Mouse (Mus musculus) heart, adult 9 months (tissue): Measurements from ENCODE around the gene Mypn.

Experiments
- DNase-seq, 2 experiments: peaks; one replicate each; pipeline ENCODE4 v3.0.0; 2022; ENCODE audit warnings: low spot score in 2 of 2

The Mypn gene

DNA sequence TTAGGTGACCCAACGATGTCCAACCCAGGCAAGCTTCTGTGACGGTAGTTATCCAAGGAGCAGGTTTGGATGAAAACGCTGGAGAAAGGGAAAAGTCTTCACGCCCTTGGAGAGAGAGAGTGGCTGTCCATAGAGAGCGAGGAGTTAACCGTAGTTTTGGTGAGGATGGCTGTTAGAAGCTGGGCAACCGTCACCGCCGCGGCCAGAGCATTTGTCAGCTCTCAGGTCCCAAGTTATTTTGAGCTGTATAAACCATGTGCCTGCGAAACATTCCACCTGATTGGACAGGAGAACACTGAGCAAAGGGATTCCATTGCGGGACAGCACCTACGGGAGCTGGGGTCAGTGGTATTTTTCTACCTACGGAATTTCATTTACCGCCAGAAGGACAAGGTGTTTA lies at the start of gene Mypn:
Gene Mypn, minus strand, starts transcription at position 225 of the 400 bp plus-strand sequence.
- peak; percentile 39 to 59 for DNase-seq

DNA sequence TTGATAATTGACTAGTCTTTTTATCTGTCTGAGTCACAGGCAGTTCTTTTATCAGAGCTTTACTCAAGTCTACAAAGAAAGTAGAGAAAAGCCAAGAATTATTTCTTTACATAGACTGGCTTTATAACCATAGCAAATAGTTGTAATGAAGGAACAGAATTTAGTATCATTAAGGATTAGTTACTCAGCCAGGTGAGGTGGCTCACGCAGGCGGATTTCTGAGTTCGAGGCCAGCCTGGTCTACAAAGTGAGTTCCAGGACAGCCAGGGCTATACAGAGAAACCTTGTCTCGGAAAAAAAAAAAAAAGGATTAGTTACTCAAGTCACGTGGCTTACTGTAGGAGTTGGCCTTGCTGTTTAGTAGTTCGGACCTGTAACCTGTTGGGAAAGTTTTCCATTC lies 44.7 kb upstream of the Mypn start:
- DNase-seq = no peak

DNA sequence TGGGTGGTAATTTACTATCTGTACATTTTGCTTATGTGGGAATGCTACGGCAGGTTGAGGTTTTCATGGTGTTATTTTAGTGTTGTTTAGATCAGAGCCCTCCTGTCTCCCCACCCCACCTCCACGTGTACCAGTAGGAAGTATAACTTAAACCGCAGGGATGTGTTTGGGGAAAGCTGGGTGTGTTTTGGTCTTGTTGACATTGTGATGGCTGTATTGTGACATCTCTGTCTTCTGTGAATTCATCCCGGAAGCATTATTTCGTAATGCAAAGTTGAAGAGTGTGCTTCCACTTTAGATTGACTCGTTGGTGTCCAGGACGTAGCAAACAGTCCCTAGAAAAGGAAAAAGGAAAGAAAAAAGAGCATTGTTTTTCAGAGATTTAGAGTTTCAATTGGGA lies 43.7 kb upstream of the Mypn start:
- DNase-seq = no peak

DNA sequence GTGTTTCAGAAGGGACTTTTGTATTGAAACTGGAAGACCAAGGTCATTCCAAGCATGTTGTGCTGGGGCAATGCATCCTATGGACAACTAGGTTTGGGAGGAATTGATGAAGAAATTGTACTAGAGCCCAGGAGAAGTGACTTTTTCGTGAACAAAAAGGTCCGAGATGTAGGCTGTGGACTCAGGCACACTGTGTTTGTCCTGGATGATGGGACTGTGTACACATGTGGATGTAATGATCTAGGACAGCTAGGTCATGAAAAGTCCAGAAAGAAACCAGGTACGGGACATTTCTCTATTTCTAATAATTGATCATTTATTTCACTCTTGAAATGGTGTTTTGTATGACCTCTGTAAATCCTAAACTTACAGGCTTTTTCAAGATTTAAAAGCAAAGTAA lies 42.1 kb upstream of the Mypn start:
- DNase-seq = no peak

DNA sequence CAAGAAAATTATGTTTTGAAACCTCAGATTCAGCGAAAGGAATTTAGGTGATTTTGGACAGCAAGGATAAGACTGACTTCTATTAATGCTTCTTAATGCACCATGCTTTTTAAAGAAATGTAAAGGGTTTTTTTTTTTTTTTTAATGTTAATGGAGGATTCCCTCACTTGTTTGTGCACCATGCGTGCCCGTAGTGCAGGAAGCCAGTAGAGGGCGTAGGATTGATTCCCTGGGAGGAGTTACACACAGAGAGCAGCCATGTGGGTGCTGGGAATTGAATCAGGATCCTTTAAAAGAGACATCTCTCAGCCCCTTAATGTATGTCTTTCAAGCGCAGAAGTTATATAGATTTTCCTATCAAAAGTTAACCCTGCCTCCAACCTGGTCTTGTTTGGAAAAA lies 41.0 kb upstream of the Mypn start:
- DNase-seq = no peak

DNA sequence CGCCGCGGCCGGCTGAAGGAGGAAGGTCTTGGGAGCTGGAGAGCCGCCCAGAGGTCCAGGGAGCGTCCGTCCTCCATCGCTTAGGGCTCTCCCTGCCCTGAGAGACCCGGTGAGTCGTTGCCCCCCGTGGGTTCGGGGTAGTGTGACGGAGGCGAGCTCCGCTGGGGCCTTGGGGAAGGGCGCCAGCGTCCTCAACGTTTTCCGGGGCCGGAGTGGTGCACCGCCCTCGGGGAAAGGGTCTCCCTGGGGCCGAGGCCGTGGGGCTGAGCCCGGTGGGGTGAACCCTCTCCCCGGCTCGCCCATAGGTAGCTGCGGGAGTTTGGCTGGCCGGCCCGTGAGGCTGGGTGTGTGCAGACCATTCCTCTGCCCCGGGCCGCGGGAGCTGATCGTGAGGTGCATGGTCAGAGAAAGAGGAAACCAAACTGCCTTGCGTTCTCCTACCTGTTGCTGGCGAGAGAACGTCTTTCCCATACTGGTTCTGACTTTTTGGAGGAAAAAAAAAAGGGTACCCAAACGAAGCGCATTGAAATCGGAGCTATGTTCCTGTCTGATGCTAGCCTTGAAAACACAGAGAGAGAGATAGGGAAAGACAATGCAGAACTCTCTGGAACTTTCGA lies 40.4 kb upstream of the Mypn start:
- DNase-seq = no peak

DNA sequence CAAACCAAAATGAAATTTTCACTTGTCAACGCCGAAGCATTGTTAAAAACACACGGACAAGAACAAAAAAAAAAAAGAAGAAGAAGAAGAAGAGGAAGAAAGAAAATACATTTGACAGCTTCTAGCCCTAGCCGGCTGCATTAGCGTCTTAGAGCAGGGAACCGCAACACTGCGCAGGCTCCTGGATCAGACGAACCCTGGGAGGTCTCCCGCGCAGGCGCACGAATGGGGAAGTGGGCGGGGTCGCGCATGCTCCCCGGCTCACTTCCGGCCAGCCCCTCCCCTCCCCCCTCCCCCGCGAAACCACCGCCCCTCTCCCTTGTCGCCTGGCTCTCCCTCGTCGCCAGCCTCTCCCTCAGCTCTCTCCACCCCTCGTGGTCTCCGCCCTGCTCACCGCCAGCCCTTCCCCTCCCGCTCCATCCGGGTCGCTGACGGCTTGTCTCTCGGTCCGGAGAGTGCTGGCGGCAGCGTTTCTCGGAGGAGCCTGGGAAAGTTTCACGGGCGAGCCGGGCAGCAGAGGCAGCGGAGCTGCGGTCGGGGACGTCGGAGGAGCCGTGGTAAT lies 39.8 kb upstream of the Mypn start, which contains the start of gene Herc4:
Gene Herc4, plus strand, starts transcription at position 318 of the 562 bp plus-strand sequence.
- DNase-seq = peak; percentile 93 to 96

DNA sequence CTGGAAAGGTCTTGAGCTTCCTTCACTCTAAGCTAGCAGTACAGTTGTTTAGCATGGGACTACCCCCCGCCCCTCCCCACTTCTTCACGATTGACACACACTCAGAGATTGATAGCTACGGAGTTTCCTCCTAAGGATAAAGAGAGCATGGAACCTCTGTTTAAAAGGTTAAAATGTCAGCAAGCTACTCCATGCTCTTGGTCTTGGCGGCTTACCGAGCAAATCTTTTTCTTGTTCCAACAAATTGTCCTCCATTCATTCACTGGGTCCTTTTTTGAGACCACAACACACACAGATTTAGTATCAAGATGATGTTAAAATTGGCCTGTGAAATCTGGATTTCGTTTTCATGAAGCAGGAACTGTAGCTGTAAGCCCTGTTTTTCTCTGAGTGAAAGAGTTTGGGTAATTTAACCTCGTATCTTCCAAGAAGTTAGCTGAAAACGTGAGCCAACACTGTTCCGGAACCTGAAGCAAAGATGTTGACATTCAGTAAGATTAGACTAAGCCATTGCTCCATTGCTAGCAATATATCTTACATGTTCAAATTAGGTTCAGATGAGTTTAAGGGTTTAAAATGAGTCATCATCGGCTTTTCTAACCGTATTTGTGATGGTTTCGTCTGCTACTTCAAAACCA lies 39.2 kb upstream of the Mypn start:
- DNase-seq = no peak

DNA sequence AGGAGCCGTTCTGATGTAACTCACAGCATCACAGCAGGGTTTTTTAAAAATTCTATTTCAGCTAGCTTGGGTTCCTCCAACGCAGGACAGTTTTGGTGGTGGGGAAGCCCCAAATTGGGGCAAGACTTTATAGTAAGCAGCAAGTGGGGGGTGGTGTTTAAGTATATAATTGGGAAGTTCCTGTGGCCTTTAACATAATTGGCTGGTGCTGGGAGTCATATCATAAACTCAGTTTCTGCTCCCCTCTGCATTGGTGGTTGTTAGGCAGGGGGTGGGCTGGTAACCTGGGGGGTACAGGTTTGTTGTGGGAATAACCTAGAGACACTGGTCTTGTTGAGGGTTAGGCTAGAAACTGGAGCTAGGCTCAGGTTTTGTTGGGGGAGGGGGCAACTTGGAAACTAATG lies 37.1 kb upstream of the Mypn start:
- DNase-seq = no peak

DNA sequence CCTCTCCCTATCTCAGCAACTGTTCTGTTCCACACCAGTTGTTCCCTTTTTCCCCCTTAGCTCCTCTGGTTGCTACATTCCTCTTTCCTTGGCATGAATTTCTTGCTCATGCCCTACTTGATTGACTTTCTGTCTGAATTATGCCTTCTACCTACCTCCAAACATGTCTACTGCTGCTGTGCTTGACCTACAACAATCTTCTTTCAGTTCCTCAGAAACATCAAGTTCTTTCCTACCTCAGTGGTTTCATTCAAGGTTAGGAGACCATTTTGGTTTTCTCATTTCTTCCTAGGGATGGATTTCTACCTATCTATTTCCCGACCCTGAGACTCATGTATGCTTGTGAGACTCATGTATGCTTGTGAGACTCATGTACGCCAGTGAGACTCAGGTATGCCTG lies 36.1 kb upstream of the Mypn start:
- no peak for DNase-seq

DNA sequence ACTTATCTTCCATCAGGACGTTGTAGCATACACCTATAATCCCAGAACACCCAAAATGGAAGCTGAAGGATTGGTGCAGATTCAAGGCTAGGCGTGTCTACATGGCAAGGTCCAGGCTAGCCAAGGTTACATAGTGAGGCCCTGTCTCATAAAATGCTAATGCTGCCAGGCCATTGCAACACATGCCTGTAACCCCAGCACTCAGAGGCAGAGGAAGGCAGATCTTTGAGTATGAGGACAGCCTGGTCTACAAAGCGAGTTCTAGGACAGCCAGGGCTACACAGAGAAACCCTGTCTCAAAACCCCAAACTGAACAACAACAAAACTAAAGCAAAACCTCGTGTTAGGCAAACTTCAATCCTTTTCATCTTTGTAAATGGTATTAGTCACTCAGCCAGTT lies 34.3 kb upstream of the Mypn start:
- no peak for DNase-seq

DNA sequence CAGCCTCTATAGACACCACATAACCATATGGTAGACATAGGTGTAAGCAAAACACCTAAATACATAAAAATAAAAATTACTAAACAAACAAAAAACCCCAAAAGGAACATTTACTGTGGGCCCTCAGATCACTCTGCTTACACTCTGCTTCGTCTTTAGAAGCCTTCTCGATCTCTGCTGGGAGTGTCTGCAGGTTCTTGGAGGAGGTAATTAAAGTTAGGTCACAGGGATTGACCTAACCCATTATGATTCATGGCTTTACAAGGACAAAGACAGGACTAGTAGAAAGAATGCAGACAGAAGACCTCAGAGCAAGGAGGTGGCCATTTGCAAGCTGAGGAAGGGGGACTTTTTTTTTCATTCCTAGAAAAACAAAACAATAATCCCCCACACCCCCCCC lies 33.5 kb upstream of the Mypn start:
- DNase-seq = no peak

DNA sequence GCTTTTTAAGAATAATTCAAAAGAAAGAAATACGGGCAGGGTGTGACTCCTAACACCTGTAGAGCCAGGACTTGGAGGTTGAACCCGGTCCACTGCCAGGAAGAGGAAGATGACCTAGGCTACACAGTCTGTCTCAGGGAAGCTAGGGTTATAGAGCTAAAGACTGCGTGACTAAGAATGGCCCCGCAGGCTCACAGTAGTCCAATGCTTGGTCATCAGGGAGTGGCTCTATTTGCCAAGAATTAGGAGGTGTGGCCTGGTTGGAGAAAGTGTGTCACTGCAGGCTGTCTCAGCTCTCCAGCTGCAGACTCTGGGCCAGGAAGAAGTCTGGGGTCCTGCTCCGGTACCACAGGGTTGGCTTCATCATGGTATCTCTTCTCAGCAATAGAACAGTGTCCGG lies 32.9 kb upstream of the Mypn start:
- DNase-seq = no peak

DNA sequence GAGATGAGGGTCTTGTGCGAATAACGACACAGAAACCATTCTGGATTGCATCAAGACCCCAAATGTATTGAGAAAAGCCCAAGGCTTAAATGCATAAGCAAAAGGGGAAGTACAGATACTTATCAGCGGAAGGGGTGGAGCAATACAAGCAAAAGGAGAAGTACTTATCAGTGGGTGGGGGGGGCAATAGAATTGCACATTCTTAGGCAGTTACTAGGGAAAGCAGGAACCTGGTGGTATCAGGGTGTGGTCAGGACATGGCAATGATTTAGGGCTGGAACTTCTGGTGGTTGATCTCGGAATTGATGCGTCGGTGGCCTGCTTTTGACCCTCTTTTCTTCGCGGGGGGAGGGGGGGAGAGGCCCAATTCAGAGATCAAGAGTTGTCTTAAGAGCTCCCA lies 32.1 kb upstream of the Mypn start:
- no peak for DNase-seq

DNA sequence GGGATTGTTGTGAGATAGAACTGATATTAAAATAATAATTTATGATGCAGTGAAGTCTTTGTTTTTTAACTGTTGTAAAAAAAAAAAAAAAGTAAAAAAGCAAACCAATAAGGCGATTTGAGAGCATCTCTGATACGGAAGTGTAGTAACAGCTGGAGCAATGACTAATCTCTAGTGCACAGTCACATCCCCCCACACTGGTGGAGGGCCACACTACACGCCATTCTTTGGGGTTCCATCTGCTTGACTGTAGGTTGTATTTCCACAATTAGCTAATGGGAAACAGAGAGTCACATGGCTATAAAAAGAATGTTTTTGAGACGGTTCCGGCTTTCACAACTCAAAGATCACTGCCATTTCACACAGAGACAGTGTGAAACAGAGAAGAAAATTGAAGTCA lies 30.4 kb upstream of the Mypn start:
- no peak for DNase-seq

DNA sequence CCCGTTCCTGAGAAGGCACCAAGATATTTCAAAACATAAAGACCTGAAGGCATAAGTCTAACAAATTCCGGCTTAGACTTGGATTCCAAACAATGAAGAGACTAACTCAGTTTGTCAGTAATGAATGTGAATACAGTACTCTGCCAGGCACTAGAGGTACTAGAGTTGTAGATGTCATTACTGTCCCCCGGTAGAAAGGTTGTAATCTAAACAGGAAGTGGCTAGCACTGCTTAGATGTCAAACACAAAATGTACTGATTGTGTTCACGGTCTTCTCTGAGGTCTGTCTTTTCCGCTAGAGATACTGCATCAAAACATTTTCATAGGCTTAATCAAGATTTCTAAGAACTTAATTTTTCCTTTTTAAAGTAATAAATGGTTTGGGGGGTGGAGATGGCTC lies 27.9 kb upstream of the Mypn start:
- DNase-seq = no peak

DNA sequence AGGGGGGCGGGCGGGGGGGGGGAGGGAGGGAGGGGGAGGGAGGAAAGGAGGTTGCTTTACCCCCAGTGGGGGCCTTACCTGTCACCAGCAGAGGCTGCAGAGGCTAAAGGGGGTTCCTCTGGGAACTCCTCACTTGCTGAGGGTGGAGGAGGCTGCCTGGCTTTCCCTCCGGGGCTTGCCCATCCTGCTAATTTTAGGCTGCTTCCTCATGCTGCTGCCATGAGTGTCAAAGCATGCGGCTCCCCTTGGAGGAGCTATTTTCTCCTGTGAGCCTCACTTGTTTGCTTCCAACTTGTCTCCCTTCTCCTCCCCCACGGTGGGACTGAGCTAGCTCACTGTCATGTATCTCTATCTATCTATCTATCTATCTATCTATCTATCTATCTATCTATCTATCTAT lies 27.1 kb upstream of the Mypn start:
- DNase-seq = peak; percentile 41

DNA sequence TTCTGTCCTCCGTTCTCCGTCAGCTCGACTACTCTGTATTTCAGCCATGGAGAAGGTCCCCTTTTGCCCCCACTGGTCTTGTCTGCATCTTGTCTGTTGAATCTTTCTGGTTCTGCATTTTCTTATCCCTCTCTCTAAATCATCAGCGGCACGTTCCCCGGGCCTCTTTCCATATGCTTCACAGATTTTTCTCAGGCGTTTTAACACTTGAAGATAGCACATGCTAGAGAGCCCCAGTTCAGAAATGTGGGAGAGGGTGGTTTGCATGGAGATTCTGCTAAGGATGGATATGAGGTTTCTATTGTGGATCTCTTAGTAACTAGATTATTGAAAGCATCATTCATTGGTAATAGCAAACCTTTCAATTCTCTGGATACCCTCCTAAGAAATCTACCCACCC lies 26.5 kb upstream of the Mypn start:
- no peak for DNase-seq

DNA sequence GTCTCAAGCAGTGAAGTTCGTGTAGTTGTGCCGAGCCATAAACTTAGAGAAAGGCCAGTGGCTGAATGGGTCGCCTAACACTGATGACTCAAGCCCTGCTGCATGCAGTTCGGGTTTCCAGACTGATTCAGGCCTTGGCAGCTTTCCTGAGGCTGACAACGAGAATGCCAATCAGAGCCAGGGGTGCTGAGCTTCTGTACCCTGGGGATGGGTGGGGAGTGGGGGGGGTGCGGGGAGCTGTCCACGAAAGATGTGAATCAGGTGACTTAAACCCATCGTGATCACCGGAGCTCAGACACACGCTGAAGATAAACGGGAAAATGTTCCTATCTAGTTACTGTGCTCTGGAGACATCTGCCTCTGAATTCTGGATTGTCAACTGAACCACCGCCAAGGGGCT lies 20.6 kb upstream of the Mypn start:
- DNase-seq = no peak

DNA sequence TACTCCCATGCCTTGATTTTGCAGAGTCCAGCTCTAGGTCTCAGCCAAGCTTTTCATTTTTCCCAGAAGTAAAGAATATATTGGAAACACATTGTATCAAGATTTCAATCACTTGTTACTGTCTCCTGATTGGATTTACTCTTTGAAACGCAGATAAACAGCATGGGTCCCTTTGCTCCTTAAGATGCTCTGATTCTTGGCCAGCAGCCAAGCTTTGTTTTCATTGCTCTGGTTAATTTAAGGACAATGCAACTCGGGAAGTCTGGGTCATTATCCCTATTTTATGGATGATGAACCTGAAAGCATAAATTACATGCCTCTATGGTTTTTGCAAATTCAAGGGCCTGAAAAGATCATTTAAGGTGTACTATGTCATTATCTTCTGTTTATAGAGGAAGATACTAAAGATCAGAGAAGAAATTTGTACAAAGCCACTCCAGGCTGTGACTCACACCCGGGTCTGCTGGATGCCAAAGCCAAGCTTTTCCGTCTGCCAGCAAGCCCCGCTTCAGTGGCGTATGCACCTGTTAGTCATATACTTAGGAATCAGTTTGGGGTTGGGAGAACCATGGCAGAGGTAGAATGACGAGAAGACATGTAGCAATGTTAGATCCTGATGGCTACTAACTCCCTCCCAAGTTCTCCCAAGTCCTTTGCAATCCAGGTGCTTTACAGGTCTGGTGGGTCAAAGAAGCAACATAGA lies 17.5 kb upstream of the Mypn start:
- no peak for DNase-seq

DNA sequence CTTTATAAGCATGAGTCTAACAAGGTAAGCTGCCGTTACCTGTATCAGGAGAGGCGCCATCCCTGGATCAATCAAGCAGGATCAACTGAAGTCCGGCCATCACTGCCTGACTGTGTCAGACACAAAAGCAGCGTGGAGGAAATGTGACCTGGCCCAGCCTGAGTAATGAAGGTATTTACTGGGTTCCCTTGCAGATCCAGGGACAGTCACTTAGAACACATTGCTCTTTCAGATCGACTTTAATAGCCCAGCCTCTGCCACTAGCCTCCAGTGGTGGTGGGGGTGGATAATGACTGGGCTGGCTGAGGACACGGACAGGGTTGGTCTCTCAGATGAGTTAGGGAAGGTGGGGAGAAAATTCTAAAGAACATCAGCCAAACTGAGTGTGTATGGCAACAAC lies 5.1 kb upstream of the Mypn start:
- no peak for DNase-seq

DNA sequence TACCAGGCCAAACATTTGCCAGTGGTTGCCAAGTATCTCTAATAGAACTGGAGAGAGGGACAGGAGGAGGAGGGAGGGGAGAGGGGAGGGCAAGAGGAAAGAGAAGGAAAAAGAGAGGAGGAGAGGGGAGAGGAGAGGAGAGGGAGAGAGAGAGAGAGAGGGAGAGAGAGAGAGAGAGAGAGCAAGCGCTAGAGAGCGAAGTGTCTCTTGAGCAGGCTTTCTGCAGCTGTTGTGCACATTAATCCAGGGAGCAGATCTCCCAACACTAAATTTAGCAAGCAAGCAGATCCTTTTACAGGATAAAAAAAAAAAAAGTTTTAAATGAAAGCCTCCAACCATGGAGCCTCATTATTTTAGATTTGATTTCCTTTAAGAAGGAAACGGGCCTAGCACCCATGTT lies 750 bp downstream of the Mypn start:
- DNase-seq = no peak

DNA sequence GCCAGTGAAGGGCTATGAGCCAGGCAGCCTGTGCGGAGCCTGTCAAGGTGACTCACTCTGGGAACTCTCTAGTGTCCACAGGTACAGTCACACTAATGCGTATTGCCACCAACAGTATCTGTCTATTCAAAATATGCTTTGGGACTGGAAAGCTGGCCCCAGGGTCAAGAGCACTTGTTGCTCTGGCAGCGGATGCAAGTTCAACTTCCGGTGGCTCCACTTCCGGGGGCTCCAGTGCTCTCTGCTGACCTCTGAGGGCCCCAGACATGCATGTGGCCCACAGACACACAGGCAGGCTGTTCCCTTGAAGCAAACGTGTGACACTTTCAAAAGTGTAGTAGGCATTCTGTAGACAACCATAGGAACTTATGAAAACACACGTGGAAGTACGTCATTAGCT lies 2.2 kb downstream of the Mypn start:
- no peak for DNase-seq
